Mouse (Mus musculus) intestine, embryonic 15.5 days (tissue): ENCODE results near the gene Otog. TPM values are rescaled to one million over a fixed set of nuclear protein-coding genes. Genes with fewer than 3 reads are reported as not detected.

Experiments used
- ATAC-seq: fragments of 200-750 bp; cut with Nextera tagmentation; 2 replicates; pipeline ENCODE4 v1.8.0; 2017; ENCODE audit warnings: moderate TSS enrichment, moderate library complexity
- H3K27ac ChIP-seq: fragments of 300-500 bp; sonication (generic); 2 replicates; pipeline ENCODE4 v1.5.1; 2015; ENCODE audit warnings: mild to moderate bottlenecking, inconsistent platforms
- H3K27me3 ChIP-seq: fragments of 300-500 bp; sonication (generic); replicated peaks from 2 replicates; pipeline ENCODE4 v1.6.1; 2015; ENCODE audit warnings: inconsistent platforms
- H3K36me3 ChIP-seq: fragments of 300-500 bp; sonication (generic); 2 replicates; pipeline ENCODE4 v1.6.1; 2015; ENCODE audit warnings: inconsistent platforms
- H3K4me1 ChIP-seq: fragments of 300-500 bp; sonication (generic); replicated peaks from 2 replicates; pipeline ENCODE4 v1.6.1; 2015; ENCODE audit warnings: inconsistent platforms
- H3K4me2 ChIP-seq: fragments of 300-500 bp; sonication (generic); replicated peaks from 2 replicates; pipeline ENCODE4 v1.6.1; 2015; ENCODE audit warnings: mild to moderate bottlenecking, inconsistent platforms
- H3K4me3 ChIP-seq: fragments of 300-500 bp; sonication (generic); replicated peaks from 2 replicates; pipeline ENCODE4 v1.5.1; 2015; ENCODE audit warnings: inconsistent platforms
- H3K9ac ChIP-seq: fragments of 300-500 bp; sonication (generic); 2 replicates; pipeline ENCODE4 v1.6.1; 2015; ENCODE audit warnings: inconsistent platforms
- H3K9me3 ChIP-seq: fragments of 300-500 bp; sonication (generic); 2 replicates; pipeline ENCODE4 v1.6.1; 2016; ENCODE audit warnings: inconsistent platforms
- WGBS: fragments of 180-500 bp; shearing (Covaris S2); methylation state at CpG from one replicate; pipeline ENCODE4 v1.1.7; 2015; 5-methylcytosine and 5-hydroxymethylcytosine counted together
- polyA plus RNA-seq: library from polyadenylated mRNA; unstranded; fragments of >200 nt; fragmentation: Nextera tagmentation; extraction: Ambion mirVana; gene quantifications from 2 replicates; pipeline ENCODE4 v1.2.1, GENCODE M21; 2015

The Otog gene
- polyA plus RNA-seq, 1 experiment from 2014 or later: 0.08 TPM

DNA sequence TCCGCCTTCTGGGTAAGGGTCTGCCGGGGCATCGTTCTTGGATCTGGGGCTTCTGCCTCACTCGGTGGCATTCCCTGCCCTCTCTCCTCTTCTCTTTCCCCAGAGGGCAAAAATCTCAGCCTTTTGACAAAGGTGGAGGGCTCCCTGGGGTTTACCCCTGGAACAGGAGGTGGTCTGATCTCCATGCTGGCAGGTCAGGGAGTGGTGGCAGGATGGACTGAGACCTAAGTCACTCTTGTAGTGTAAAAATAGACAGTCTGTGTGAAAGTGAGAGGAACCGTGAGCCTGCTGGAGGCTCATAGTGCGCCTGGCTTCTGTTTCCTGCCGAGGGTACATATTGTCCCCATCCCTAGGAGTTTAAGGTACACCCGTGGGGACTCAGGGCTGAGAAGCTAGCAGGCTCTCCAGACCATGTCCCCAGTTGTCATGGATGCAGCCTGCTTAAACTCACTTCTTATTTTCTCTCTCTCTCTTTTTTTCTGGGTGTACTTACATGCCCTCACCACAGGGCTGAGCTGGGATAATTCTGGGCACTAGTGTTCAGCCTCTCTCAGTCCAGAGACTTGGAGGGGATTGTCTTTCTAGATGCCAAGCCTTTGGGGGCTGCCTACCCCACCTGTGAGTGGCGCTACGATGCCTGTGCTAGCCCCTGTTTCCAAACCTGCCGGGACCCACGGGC, 44.5 kb downstream of the Otog start:
- Histone ChIP-seq H3K27ac (no peak overlapping the region), H3K9me3 (no peaks in the 10 kb centered on the region), H3K4me2 (no peak overlapping the region), H3K36me3 (no peaks in the 10 kb centered on the region), H3K9ac (no peak overlapping the region), H3K4me1 (no peaks in the 10 kb centered on the region), H3K4me3 (no peak overlapping the region), H3K27me3 (no peaks in the 10 kb centered on the region)
- ATAC-seq: no peak
- 87% methylated on average over 12 of the region's 12 CpGs for WGBS

DNA sequence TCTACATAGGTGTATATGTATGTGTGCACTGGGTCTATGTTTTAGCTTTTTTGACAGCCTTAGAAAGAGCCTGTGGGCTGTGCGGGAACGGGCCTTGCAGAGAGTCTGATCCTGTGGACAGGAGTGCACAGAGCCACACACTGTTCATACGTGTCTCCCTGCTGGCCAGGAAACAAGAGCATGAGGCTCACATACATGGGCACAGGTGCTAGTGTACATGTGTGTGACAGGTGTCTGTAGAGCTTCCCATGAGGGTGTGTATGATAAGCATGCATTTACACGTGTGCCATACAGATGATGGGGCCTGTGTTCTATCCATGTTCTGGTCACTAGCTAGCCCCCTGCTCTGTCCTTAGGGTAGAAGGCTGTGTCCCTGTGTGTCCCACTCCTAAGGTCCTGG, 45.6 kb downstream of the Otog start:
- Histone ChIP-seq H3K9ac (no peak overlapping the region), H3K27ac (no peak overlapping the region), H3K36me3 (no peaks in the 10 kb centered on the region), H3K4me3 (no peak overlapping the region), H3K4me1 (no peaks in the 10 kb centered on the region), H3K27me3 (no peaks in the 10 kb centered on the region), H3K9me3 (no peaks in the 10 kb centered on the region), H3K4me2 (no peak overlapping the region)
- ATAC-seq: no peak
- WGBS: 88% methylated on average over 4 of the region's 4 CpGs

DNA sequence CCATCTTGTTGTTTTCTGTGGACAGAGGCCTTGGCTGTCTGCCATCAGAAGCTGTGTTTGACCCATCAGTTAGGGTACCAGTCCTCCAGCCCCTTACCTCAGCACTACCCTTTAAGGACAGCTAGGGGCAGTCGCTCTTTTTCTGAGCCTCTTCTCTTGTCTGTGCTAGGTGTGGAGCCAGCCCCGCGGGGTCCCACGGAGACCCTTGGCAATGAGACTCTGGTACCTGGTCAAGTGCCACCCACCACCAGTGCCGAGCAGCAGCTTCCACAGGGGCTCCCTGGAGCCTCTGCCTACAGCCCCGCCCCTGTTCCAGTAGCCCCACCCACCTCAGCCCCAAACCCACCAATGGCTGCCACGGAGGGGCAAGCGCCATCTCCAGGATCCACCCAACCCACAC, 46.3 kb downstream of the Otog start:
- H3K4me2 ChIP-seq: no peak overlapping the region
- no peaks in the 10 kb centered on the region for H3K4me1 ChIP-seq
- no peak overlapping the region for H3K9ac ChIP-seq
- H3K9me3 ChIP-seq: no peaks in the 10 kb centered on the region
- H3K27me3 ChIP-seq: no peaks in the 10 kb centered on the region
- H3K36me3 ChIP-seq: no peaks in the 10 kb centered on the region
- no peak for ATAC-seq
- no peak overlapping the region for H3K27ac ChIP-seq
- WGBS: 21% methylated on average over 8 of the region's 8 CpGs
- H3K4me3 ChIP-seq: no peak overlapping the region

DNA sequence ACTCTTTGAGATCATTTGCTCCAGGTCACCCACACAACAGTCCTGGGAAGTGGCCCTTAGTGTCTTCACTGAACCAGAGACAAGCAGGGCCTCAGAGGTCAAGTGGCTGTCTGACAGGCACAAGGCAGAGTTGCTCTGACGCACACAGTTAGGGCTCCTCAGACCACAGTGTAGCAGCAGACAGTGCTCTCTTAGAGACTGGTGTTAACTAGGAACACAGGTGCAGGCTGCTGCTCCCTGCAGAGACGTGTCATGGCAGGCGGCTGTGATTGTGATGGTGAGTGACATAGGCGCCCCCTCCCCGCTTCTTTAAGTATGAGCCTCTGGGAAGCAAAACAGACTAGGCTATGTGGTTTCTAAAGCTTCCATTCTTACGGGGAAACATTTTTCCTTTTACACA, 55.5 kb downstream of the Otog start:
- 47% methylated on average over 6 of the region's 6 CpGs for WGBS

DNA sequence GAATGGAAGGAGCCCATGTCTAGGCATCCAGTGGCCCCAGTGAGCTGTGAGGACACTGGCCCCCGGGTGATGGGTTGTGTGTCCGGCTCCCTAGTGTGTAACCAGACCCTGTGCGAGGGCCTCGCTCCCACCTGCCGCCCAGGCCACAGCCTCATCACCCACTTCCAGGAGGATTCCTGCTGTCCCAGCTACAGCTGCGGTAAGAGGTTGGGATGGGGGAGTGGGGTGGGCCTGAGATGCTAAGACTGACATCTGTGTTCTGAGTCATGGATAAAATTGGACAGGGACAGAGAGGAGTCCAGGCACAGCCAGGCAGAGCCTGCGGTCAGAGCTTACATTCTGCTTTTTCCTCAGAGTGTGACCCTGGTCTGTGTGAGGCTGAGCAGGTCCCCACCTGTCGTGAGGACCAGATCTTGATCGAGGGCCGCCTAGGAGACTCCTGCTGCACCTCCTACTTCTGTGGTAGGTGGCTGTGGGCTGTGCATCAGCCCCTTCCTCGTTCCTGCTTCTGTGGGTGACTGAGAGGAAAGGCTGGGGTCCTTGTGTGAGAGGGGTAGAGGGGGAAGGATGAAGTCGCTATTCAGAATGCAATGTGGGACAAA, 60.3 kb downstream of the Otog start:
- Histone ChIP-seq H3K27ac (no peak overlapping the region), H3K9ac (no peak overlapping the region), H3K9me3 (no peaks in the 10 kb centered on the region), H3K4me2 (no peak overlapping the region), H3K4me3 (no peak overlapping the region), H3K27me3 (no peaks in the 10 kb centered on the region), H3K4me1 (no peaks in the 10 kb centered on the region), H3K36me3 (no peaks in the 10 kb centered on the region)
- ATAC-seq: no peak
- 75% methylated on average over 12 of the region's 12 CpGs for WGBS

More for the DNA sequence above, 55.5 kb downstream of the Otog start:
- H3K36me3 ChIP-seq: no peaks in the 10 kb centered on the region
- H3K4me1 ChIP-seq: no peaks in the 10 kb centered on the region
- no peak overlapping the region for H3K4me3 ChIP-seq
- no peaks in the 10 kb centered on the region for H3K27me3 ChIP-seq
- H3K9me3 ChIP-seq: no peaks in the 10 kb centered on the region
- no peak for ATAC-seq
- no peak overlapping the region for H3K4me2 ChIP-seq
- no peak overlapping the region for H3K9ac ChIP-seq
- no peak overlapping the region for H3K27ac ChIP-seq

DNA sequence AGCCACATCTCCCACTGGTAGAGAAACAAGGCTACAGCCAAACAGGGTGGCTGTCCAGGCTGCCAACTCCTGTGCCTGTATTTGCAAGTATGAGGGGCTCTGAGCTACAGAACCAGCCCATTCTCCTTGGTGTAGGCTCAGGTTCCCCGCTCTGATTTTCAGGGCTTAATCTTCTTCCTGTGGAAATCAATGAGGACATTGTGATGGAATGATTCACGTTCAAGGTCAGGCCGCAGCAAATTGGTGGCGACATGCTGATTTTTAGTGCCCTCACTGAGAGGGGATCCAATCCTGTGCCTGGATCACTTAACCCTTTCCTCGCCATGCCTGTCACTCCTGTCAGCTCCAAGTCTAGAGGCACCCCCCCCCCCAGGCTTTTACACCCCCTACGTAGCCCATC, 72.7 kb downstream of the Otog start:
- ATAC-seq: no peak
- Histone ChIP-seq H3K4me1 (0 out of 2 replicates have a peak, but pooled peaks cover 5% of the 10 kb centered on the region), H3K4me2 (no peak overlapping the region), H3K27me3 (no peaks in the 10 kb centered on the region), H3K36me3 (no peaks in the 10 kb centered on the region), H3K27ac (no peak overlapping the region), H3K9me3 (no peaks in the 10 kb centered on the region), H3K4me3 (no peak overlapping the region), H3K9ac (no peak overlapping the region)
- WGBS: 52% methylated on average over 6 of the region's 6 CpGs

DNA sequence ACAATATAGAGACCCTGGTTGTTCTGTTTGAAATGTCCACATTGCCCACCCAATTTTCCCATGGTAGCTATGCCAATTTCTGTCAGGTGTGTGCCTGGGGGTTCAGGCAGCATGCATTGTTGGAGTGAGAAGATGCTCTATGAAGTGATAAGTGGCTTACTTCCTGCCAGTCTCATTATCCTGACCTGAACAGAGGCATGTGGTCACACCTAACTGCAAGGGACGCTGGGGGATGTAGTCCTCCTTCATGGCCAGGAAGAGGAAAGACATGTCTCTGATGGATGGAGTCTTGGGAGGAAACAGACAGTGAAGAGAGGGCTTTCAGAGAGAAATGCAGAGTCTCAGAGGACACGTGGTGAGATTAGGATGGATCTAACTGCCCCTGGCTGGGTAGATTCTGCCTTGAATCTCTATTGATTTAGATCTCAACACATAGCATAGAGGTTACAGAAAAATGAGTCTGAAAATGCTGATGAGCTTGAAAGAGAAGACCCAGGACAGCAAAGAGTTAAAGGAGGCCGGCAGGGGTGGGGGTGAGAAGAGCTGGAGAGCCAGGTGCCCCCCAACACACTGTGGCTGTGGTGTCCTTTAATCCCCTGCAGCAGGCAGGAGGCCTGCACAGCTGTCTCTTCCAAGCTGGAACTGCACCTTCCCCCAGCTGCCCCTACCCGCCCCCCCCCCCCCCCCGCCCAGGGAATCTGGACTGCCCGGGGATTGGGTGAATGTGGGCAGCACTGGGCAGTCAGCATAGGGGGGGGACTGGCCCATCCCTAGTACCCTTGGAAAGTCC, 73.6 kb downstream of the Otog start:
- Histone ChIP-seq H3K4me3 (no peak overlapping the region), H3K4me2 (no peak overlapping the region), H3K4me1 (0 out of 2 replicates have a peak, but pooled peaks cover 5% of the 10 kb centered on the region), H3K27me3 (no peaks in the 10 kb centered on the region), H3K36me3 (no peaks in the 10 kb centered on the region), H3K9ac (no peak overlapping the region), H3K9me3 (no peaks in the 10 kb centered on the region), H3K27ac (no peak overlapping the region)
- no peak for ATAC-seq
- 34% methylated on average over 5 of the region's 6 CpGs for WGBS

DNA sequence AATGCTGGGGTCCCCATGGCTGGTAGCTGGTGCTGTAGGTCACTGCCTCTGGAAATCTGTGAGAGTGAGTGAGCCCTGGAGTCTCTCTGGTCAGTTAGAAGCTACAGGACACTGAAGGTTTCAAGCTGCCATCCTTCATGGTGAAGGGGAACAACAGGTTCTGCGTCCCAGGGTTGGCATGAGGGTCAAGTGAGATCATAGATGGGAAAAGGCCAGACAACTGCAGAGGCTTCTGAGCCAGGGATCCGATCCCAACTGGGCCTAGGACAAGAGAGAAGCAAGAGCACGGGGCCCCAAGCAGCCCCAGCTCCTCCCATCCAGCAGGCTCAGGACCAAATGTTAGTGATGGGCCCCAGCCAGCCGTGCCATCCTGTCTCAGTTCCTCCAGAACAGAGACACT, 74.9 kb downstream of the Otog start:
- WGBS: 66% methylated on average over 4 of the region's 4 CpGs
- Histone ChIP-seq H3K4me3 (no peak overlapping the region), H3K27me3 (no peaks in the 10 kb centered on the region), H3K4me1 (0 out of 2 replicates have a peak, but pooled peaks cover 5% of the 10 kb centered on the region), H3K9me3 (no peaks in the 10 kb centered on the region), H3K36me3 (no peaks in the 10 kb centered on the region), H3K9ac (no peak overlapping the region), H3K4me2 (no peak overlapping the region), H3K27ac (no peak overlapping the region)
- ATAC-seq: no peak

DNA sequence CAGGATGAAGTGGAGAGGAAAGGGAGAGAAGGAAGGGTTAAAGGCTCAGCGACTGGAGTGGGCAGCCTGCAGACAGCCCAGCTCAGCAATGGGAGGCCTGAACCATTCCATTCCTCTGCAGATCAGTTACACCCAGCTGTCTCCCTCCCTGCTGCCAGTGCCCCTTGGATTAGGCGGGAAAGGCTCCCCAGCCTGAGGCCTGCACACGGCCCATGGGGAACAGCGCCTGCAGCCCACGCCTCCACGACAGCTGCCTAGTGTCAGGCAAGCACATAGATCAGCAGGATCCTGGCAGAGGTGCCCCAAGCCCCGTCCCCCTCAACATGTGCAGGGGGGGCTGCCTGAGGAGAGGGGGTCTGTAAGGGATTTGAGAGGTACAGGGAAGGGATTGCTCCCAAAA, 76.2 kb downstream of the Otog start:
- Histone ChIP-seq H3K27ac (no peak overlapping the region), H3K9ac (no peak overlapping the region), H3K9me3 (no peaks in the 10 kb centered on the region), H3K27me3 (no peaks in the 10 kb centered on the region), H3K4me1 (0 out of 2 replicates have a peak, but pooled peaks cover 5% of the 10 kb centered on the region), H3K4me3 (no peak overlapping the region), H3K4me2 (no peak overlapping the region), H3K36me3 (no peaks in the 10 kb centered on the region)
- WGBS: 20% methylated on average over 7 of the region's 7 CpGs
- ATAC-seq: no peak

DNA sequence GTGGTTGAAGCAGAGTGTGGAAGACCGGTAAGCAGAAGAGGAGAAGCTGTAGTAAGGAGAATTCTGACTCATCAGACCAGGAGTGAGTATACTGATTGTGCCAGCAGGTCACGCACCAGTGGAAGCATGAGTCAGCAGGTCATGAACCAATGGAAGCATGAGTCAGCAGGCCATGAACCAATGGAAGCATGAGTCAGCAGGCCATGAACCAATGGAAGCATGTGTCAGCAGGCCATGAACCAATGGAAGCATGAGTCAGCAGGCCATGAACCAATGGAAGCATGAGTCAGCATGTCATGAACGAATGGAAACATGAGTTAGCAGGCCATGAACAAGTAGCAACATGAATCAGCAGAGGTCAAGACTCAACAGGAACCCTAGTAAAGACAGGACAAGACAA, 80.5 kb downstream of the Otog start:
- H3K27ac ChIP-seq: no peak overlapping the region
- H3K4me1 ChIP-seq: 0 out of 2 replicates have a peak, but pooled peaks cover 5% of the 10 kb centered on the region
- 82% methylated on average over 3 of the region's 3 CpGs for WGBS
- H3K4me2 ChIP-seq: no peak overlapping the region
- H3K4me3 ChIP-seq: no peak overlapping the region
- ATAC-seq: no peak
- no peaks in the 10 kb centered on the region for H3K36me3 ChIP-seq
- H3K27me3 ChIP-seq: no peaks in the 10 kb centered on the region
- no peak overlapping the region for H3K9ac ChIP-seq
- H3K9me3 ChIP-seq: no peaks in the 10 kb centered on the region

DNA sequence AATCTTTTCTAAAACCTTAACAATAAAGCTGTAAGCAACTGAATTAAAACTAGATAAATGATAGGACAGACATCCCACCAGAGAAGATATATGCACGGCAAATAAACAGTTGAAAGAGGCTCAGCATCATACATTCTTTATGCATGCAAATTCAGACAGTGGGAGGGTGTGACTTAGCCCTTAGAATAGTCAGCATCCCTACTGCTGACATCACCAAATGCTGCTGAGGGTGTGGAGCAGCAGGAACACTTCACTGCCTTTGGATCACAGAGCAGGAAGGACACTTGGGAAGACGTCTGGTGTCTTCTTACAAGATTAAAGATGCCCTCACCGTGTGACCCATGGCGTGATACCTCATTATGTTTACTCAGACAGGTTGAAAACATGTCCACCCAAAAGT, 87.1 kb downstream of the Otog start:
- no peak overlapping the region for H3K27ac ChIP-seq
- H3K4me3 ChIP-seq: no peak overlapping the region
- WGBS: 62% methylated on average over 4 of the region's 4 CpGs
- no peaks in the 10 kb centered on the region for H3K4me1 ChIP-seq
- H3K9ac ChIP-seq: no peak overlapping the region
- H3K27me3 ChIP-seq: no peaks in the 10 kb centered on the region
- no peak for ATAC-seq
- no peak overlapping the region for H3K4me2 ChIP-seq
- no peaks in the 10 kb centered on the region for H3K9me3 ChIP-seq
- no peaks in the 10 kb centered on the region for H3K36me3 ChIP-seq

DNA sequence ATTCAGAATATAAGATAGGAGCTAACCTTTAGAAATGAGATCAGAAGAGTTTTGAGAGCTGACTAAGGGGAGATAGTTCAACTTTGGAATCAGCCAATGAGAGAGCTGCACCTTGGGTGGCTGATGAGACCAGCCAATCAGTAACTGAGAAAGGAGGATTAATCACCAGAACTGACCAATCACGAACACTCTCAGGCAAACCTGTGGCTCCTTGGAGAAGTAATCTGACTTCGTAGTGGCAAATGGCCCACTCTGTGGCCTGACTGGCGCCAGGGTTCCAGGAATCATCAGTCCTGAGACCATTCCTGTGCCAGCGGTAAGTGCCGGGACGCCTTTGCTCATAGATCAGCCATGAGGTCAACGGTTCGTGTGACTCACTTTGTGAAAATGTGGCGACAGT, 96.6 kb downstream of the Otog start:
- Histone ChIP-seq H3K27me3 (no peaks in the 10 kb centered on the region), H3K4me1 (no peaks in the 10 kb centered on the region), H3K4me2 (no peak overlapping the region), H3K4me3 (no peak overlapping the region), H3K9ac (no peak overlapping the region), H3K27ac (no peak overlapping the region), H3K9me3 (no peaks in the 10 kb centered on the region), H3K36me3 (no peaks in the 10 kb centered on the region)
- 91% methylated on average over 9 of the region's 9 CpGs for whole genome bisulfite sequencing
- no peak for ATAC-seq
